Mouse (Mus musculus) heart, embryonic 10.5 days (tissue): ENCODE results near the gene Hnrnpul2. TPM values are rescaled to one million over a fixed set of nuclear protein-coding genes. Genes with fewer than 3 reads are reported as not detected.

Experiments used
- DNase-seq: peaks from one replicate; pipeline ENCODE4 v3.0.0-alpha.2; 2017; ENCODE audit warnings: low spot score
- H3K27ac ChIP-seq: fragments of 300-500 bp; sonication (generic); 2 replicates; pipeline ENCODE4 v1.5.1; 2016; ENCODE audit warnings: mild to moderate bottlenecking
- H3K27me3 ChIP-seq: fragments of 300-500 bp; sonication (generic); 2 replicates; pipeline ENCODE4 v1.6.1; 2016; ENCODE audit warnings: mild to moderate bottlenecking; ENCODE audit not compliant: poor library complexity, insufficient read depth, severe bottlenecking
- H3K36me3 ChIP-seq: fragments of 300-500 bp; sonication (generic); 2 replicates; pipeline ENCODE4 v1.6.1; 2016; ENCODE audit warnings: mild to moderate bottlenecking, moderate library complexity
- H3K4me1 ChIP-seq: fragments of 300-500 bp; sonication (generic); 2 replicates; pipeline ENCODE4 v1.6.1; 2016; ENCODE audit warnings: mild to moderate bottlenecking
- H3K4me3 ChIP-seq: fragments of 300-500 bp; sonication (generic); 2 replicates; pipeline ENCODE4 v1.5.1; 2016; ENCODE audit warnings: mild to moderate bottlenecking, moderate library complexity
- H3K9me3 ChIP-seq: fragments of 300-500 bp; sonication (generic); 2 replicates; pipeline ENCODE4 v1.6.1; 2016; ENCODE audit warnings: mild to moderate bottlenecking, moderate library complexity
- WGBS: fragments of 180-500 bp; shearing (Covaris S2); methylation state at CpG from one replicate; pipeline ENCODE4 v1.1.7; 2016; 5-methylcytosine and 5-hydroxymethylcytosine counted together
- polyA plus RNA-seq: library from polyadenylated mRNA; unstranded; fragments of >200 nt; fragmentation: Nextera tagmentation; extraction: Ambion mirVana; gene quantifications from 2 replicates; pipeline ENCODE4 v1.2.1, GENCODE M21; 2016

Hnrnpul2 gene
- polyA plus RNA-seq, 1 experiment from 2014 or later = 4.6 TPM

- Histone ChIP-seq H3K27ac (no peak overlapping the region; the same call in 1 of the 2 replicates), H3K36me3 (peaks cover 25% of the 10 kb centered on the region), H3K27me3 (no peaks in the 10 kb centered on the region), H3K9me3 (no peaks in the 10 kb centered on the region), H3K4me1 (peaks cover 21% of the 10 kb centered on the region), H3K4me3 (no peak overlapping the region)
- DNase-seq = no peak
These were observed 20.9 kb upstream of the Hnrnpul2 start for GRCm38 (mm10) chr19:8798947-8799315.

DNA sequence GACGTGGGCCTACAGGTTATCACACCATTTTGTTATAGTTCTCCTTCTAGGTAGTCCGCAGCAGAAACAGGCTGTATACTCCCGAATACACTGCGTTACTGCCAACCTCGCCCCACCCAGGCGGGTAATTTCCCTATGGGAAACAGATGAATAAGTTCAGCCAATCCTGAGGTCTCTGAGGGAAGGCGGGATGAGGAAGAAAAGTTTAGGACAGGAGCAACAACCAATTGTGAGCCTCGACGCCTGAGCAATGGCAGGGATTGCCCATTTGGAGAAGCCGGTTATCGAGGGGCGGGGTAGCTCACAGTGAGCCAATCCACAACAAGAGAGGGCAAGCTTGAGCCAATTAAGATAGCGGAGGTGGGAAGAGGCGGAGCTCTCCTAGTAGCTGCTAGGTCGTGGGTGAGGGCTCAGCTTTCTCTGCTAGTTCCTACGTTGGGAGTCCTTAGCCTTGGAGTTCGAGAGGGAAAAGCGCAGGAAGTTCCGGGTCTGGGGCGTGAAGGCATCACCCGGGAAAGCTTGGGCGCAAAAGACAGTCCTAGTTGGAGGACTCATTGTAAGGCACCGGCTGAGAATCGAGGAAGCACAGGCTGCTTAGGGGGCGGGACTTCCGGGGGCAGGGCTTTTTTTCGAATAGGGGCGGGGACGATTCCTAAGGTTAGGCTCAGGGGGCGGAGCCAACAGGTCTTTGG lies 17.5 kb upstream of the Hnrnpul2 start, which contains the start of gene Zbtb3:
Gene Zbtb3, plus strand, starts transcription at position 426 of the 692 bp plus-strand sequence.
- DNase-seq = peak; percentile 100
- Histone ChIP-seq H3K4me3 (peak within 1 kb of the TSS; percentile 64), H3K4me1 (peaks cover 19% of the 10 kb centered on the region), H3K9me3 (no peaks in the 10 kb centered on the region), H3K27ac (peak within 1 kb of the TSS; percentile 86), H3K27me3 (no peaks in the 10 kb centered on the region), H3K36me3 (peaks cover 30% of the 10 kb centered on the region)
- WGBS = under 1% methylated on average over 30 of the region's 30 CpGs

GRCm38 (mm10) chr19:8803204-8803780 lies 16.5 kb upstream of the Hnrnpul2 start:
- peak overlapping the region; percentile 86 for H3K27ac ChIP-seq
- H3K27me3 ChIP-seq = no peaks in the 10 kb centered on the region
- no peaks in the 10 kb centered on the region for H3K9me3 ChIP-seq
- H3K4me3 ChIP-seq = peak overlapping the region; percentile 64
- H3K4me1 ChIP-seq = peaks cover 14% of the 10 kb centered on the region
- peaks cover 40% of the 10 kb centered on the region for H3K36me3 ChIP-seq
- 92% methylated on average over 9 of the region's 9 CpGs for WGBS
- no peak for DNase-seq

DNA sequence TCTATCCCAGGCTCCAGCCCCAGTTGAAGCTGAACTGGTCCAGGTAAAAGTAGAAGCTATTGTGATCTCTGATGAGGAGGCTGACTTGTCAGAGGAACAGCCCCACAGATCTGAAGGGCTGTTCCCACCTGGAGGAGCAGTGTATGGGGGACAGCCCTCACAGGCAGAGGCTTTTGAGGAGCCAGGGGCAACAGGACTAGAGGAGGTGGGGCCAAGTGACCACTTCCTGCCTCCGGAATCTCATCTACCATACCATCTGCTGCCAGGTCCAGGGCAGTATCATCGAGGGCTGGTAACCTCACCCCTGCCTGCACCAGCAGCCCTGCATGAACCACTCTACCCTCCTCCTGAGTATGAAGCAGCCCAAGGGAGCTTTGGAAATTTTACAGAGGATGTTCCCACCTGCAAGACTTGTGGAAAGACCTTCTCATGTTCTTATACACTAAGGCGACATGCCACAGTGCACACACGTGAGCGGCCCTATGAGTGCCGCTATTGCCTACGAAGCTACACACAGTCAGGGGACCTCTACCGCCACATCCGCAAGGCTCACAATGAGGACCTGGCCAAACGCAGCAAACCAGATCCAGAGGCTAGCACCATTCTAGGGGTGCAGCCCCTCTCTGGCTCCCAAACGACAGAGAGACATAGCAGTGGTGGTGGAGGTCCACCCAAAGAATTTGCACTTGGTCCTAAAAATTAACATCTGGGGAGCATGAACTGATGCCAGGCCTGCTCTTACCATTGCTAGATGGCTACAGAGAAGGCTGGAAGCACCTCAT lies 15.7 kb upstream of the Hnrnpul2 start:
- peaks cover 47% of the 10 kb centered on the region for H3K36me3 ChIP-seq
- no peak overlapping the region for H3K27ac ChIP-seq
- no peak overlapping the region for H3K4me3 ChIP-seq
- peaks cover 14% of the 10 kb centered on the region for H3K4me1 ChIP-seq
- H3K27me3 ChIP-seq = no peaks in the 10 kb centered on the region
- H3K9me3 ChIP-seq = no peaks in the 10 kb centered on the region
- whole genome bisulfite sequencing = 86% methylated on average over 11 of the region's 11 CpGs
- DNase-seq = no peak

DNA sequence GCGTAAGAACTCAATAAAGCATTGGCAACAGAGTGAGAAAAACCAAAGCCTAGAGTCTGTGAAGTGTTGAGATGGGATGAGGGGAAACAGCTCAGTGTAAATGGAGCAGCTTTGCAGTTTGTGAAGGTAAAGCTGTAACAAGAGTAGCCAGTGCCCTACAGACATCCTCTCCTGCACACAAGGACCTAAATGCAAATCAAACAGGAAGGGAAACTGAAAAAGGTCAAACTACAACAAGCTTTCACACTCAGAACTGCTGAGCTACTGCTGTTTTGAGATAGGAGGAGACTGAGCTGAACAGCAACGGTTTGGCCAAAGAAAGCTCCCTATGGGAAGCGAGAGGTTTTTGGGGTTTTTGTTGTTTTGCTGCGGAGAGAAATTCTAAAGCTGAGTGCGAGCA lies 13.0 kb upstream of the Hnrnpul2 start:
- Histone ChIP-seq H3K4me1 (peaks cover 11% of the 10 kb centered on the region), H3K36me3 (peaks cover 71% of the 10 kb centered on the region), H3K27me3 (no peaks in the 10 kb centered on the region), H3K9me3 (no peaks in the 10 kb centered on the region), H3K27ac (no peak overlapping the region), H3K4me3 (no peak overlapping the region)
- 91% methylated on average over 5 of the region's 5 CpGs for WGBS
- DNase-seq = no peak

DNA sequence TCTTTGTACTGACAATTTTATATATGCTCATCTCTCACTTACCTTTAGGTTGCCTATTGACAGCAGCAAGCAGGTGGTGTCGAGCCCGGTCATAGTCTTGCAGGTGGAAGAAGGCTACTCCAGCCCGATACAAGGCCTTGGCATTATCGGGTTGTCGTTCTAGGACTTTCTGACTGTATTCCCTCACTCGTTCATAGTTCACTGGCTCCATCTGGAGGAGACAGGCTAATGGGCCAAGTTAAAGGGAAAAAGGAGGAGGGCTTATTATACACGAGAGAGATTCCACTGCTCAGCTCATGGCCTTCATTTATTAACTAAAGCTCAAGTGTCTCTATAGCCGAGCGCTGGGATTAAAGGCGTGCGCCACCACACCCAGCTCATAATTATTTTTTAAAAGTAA lies 4.0 kb upstream of the Hnrnpul2 start:
- WGBS = 85% methylated on average over 11 of the region's 11 CpGs
- H3K27me3 ChIP-seq = no peaks in the 10 kb centered on the region
- H3K27ac ChIP-seq = no peak overlapping the region
- no peaks in the 10 kb centered on the region for H3K9me3 ChIP-seq
- DNase-seq = no peak
- no peak overlapping the region for H3K4me3 ChIP-seq
- peaks cover 17% of the 10 kb centered on the region for H3K4me1 ChIP-seq
- H3K36me3 ChIP-seq = peaks cover 56% of the 10 kb centered on the region

DNA sequence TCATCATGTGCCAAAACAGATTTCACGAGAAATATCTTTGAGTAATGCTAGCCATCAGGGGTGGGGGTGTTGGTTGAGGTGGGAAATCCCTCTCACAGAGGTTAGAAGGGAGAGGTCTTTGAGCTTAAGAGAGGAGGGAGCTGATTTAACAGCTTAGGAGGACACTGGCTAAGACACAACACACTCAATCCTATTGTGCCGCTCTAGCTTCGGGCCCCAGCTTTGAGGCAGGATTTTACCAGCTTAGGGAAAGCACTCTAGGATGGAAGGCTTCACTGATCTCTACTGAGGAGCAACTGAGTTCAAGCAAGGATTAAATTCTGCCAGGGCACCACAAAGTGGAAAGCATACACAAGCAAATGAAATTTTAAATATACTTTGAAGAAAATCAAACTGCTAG lies 2.8 kb upstream of the Hnrnpul2 start:
- no peak overlapping the region for H3K4me3 ChIP-seq
- 81% methylated on average over 3 of the region's 3 CpGs for WGBS

DNA sequence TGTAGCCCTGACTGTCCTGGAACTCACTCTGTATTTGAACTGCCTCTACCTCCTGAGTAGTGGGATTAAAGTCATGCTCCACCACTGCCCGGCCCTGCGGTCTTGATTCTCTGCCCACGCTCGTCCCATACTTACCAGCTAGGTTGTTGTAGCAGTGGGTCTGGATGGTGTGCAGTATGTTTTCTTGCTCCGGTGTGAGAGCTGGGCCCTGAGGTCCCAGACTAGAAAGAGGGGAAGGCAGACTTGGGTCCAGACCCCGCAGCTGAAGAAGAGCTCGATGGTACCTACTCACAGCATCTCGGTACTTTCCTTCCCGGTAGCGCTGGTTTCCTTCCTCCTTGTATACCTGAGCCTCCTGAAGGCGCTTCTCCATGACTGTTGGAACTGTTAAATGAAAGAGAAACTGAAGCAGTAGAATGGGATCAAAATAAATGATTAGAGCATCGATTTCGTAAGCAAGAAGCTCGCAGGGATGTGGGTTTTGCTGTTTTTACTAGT lies 1.5 kb upstream of the Hnrnpul2 start:
- Histone ChIP-seq H3K36me3 (peaks cover 46% of the 10 kb centered on the region), H3K9me3 (no peaks in the 10 kb centered on the region), H3K4me3 (peak overlapping the region; percentile 100), H3K27ac (peak overlapping the region; percentile 95), H3K27me3 (no peaks in the 10 kb centered on the region), H3K4me1 (peaks cover 29% of the 10 kb centered on the region)
- 26% methylated on average over 14 of the region's 14 CpGs for WGBS
- no peak for DNase-seq

More for the DNA sequence above, 2.8 kb upstream of the Hnrnpul2 start:
- Histone ChIP-seq H3K36me3 (peaks cover 49% of the 10 kb centered on the region), H3K27me3 (no peaks in the 10 kb centered on the region), H3K4me1 (peaks cover 19% of the 10 kb centered on the region), H3K27ac (no peak overlapping the region), H3K9me3 (no peaks in the 10 kb centered on the region)
- DNase-seq = no peak

GRCm38 (mm10) chr19:8818801-8819595 lies 812 bp upstream of the Hnrnpul2 start, which contains the start of gene Ttc9c:
TSS of gene Ttc9c (minus strand) at chr19:8819333.
- Histone ChIP-seq H3K4me1 (peaks cover 29% of the 10 kb centered on the region), H3K27ac (peak within 1 kb of the TSS; percentile 95), H3K4me3 (peak within 1 kb of the TSS; percentile 100), H3K36me3 (peaks cover 46% of the 10 kb centered on the region), H3K9me3 (no peaks in the 10 kb centered on the region), H3K27me3 (no peaks in the 10 kb centered on the region)
- peak; percentile 99 for DNase-seq
- under 1% methylated on average over 33 of the region's 33 CpGs for WGBS

DNA sequence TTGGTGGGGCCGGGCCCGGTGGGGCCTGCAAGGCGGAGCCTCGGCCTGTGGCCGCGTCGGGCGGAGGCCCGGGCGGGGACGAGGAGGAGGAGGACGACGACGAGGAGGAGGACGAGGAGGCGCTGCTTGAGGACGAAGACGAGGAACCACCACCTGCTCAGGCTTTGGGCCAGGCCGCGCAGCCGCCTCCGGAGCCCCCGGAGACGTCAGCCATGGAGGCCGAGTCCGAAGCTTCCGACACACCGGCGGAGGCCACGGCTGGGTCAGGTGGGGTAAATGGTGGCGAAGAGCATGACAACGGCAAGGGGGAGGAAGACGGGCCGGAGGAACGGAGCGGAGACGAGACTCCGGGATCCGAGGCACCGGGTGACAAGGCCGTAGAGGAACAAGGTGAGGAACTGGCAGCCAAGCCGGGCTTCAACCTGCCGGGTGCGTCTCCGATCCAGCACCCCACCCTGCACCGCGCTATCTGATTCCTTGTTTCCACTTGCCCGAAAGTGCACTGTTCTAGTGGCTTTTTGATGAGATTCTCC lies 680 bp downstream of the Hnrnpul2 start:
- peak; percentile 81 for DNase-seq
- no peaks in the 10 kb centered on the region for H3K27me3 ChIP-seq
- H3K9me3 ChIP-seq = no peaks in the 10 kb centered on the region
- peaks cover 29% of the 10 kb centered on the region for H3K4me1 ChIP-seq
- WGBS = under 1% methylated on average over 47 of the region's 48 CpGs
- H3K4me3 ChIP-seq = peak overlapping the region; percentile 100
- H3K27ac ChIP-seq = peak overlapping the region; percentile 95
- peaks cover 47% of the 10 kb centered on the region for H3K36me3 ChIP-seq

DNA sequence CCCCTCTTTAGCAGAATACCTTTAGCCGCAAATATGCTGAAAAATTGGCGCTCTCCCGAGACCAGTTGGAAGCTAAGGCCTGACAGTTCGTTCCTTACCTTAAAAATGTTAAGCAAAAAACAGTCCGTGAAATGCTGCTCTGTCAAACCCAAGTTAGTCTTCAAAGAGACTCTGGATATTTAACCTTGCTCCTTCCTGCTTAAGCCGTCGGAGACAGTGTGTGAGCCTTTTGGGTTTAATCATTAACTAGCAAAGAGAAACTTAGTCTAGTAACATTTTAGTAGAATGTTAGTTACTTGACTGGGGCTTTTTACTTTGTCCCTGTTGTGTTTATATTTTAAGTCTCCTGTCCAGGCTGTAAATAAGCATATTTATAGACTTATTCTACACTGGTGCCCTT lies 1.3 kb downstream of the Hnrnpul2 start:
- H3K4me1 ChIP-seq = peaks cover 29% of the 10 kb centered on the region
- H3K9me3 ChIP-seq = no peaks in the 10 kb centered on the region
- 3% methylated on average over 7 of the region's 7 CpGs for WGBS
- peaks cover 50% of the 10 kb centered on the region for H3K36me3 ChIP-seq
- no peaks in the 10 kb centered on the region for H3K27me3 ChIP-seq
- H3K27ac ChIP-seq = peak overlapping the region; percentile 95
- DNase-seq = no peak
- H3K4me3 ChIP-seq = peak overlapping the region; percentile 100

DNA sequence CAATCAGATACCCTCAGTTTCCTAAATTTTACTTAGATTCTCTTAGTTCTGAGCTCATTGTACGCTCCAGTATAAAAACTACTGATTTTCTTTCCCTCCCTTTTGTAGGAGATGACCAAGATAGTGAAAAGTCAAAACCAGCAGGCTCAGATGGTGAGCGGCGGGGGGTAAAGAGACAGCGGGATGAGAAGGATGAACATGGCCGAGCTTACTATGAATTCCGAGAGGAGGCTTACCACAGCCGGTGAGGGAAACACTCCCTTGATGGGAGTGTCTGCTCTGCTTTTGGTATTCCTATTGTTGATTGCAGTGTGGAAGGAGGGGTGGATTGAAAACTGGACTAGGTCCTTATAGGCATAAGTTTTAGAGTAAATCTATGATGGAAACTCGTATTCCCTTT lies 2.9 kb downstream of the Hnrnpul2 start:
- Histone ChIP-seq H3K4me3 (peak overlapping the region; percentile 100), H3K9me3 (no peaks in the 10 kb centered on the region), H3K27me3 (no peaks in the 10 kb centered on the region), H3K4me1 (peaks cover 19% of the 10 kb centered on the region; the same call in 1 of the 2 replicates), H3K36me3 (peaks cover 56% of the 10 kb centered on the region), H3K27ac (no peak overlapping the region)
- no peak for DNase-seq
- WGBS = 75% methylated on average over 8 of the region's 8 CpGs
